Mouse (Mus musculus) frontal cortex, postnatal 10 days (tissue): ENCODE results near the gene 4930404N11Rik.

Source experiments
- DNase-seq, 2 experiments: peaks; one replicate each; pipeline ENCODE4 v3.0.0; 2022; ENCODE audit warnings: low spot score in 2 of 2, mixed read lengths in 1 of 2

The 4930404N11Rik gene

DNA sequence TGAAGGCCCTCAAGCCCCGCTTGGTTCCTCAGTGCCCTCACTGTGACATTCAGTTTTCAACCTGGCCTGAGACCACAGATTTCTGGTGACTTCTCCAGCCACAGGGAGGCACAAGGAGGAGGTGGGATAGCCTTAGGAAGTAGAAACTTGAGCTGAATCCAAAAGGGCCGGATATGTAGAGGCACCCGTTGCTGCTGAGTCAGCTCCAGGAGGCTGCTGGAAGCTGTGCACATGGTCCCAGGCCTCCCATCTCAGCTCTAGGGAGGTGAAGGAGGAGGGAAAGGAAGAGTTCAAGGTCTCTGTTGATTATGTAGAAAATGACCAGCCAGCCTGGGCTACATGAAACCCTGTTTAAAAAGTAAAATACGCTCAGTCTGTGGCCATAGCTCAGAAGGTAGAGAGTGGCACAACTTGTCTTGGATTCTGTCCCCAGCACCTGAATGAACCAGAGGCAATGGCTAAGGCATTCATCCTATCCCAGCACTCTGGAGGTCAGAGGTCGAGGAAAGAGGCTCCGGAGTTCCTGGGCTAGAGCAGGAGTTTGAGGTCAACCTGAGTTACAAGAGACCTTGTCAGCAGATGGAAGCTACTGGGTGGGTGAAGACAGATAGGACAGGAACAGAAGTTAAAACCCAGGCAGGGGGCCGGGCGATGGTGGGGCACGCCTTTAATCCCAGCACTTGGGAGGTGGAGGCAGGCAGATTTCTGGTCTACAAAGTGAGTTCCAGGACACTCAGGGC is 10.7 kb downstream of the 4930404N11Rik start:
- no peak for DNase-seq

- no peak for DNase-seq
Measured at GRCm38 (mm10) chr10:81351678-81352291, 13.8 kb downstream of the 4930404N11Rik start.

- peak; percentile 99 to 100 for DNase-seq
Measured at GRCm38 (mm10) chr10:81350351-81351063, 15.1 kb downstream of the 4930404N11Rik start, which contains the start of gene Hmg20b. Gene Hmg20b (minus strand): TSS chr10:81350480.

DNA sequence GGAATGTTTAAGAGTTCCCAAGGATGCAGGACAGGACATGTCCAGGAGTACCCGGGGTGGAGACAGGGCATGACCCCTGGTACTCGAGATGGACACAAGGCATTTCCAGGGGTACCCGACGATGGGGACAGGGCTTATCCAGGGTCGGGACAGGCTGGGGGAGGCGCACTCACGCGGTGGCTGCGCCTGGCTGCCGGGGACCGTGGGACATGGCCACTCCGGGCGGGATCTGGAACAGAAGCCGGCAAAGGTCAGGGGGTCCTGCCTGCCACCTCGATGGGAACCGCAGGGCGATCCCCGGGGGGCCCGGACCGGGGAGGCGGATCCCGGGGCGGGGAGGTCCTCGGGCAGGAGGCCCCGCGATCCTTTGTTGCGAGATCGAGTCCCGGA is 15.7 kb downstream of the 4930404N11Rik start:
- DNase-seq, result peak in 1 of 2 experiments; percentile 53

DNA sequence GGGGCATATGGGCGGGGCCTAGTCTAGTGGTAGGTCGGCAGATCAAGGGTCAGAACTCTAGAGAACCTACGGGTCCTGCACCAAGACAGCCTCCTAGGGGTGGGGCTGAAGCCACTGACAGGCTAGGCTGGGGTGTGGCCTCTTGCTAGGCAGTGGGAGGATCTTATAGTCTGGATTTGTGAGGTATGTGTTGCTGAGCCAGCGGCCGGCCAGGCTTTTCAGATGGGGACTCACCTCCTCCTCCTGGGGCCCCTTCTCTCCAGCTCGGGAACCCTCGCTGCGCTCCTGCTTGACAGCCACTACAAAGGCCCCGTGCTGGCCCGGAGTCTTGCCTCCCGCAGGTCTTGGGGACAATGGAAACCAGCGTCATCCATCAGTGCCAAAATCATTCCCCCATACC is 16.5 kb downstream of the 4930404N11Rik start:
- DNase-seq, result no peak

DNA sequence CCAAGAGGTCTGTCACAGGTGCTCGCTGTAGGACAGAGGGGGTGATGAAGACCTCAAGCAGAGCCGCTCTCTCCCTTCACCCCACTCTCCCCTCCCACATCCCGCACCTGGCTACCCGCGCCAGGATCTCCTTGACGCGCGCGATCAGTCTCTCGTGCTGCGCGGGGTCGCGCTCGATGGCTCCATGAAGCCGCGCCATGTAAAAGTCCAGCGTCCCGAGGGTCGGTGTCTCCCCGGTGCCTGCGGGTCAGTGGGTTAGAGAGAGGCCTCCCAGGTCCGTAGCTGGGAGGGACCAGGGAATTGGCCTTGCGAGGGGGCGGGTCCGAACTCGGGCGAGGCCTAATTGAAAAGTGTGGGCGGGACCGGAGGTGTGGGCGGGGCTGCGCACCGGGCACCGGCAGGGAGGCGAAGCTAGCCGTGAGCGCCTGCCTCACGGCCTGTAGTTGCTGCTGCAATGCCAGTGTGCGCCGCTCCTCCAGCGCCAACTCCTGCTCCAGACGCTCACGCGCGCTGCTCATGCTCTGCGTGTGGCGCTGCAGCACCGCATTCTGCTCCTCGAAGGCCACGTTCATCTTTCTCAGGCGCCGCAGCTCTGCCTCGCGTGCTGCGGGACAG is 19.1 kb downstream of the 4930404N11Rik start:
- DNase-seq, result peak in 1 of 2 experiments; percentile 58

DNA sequence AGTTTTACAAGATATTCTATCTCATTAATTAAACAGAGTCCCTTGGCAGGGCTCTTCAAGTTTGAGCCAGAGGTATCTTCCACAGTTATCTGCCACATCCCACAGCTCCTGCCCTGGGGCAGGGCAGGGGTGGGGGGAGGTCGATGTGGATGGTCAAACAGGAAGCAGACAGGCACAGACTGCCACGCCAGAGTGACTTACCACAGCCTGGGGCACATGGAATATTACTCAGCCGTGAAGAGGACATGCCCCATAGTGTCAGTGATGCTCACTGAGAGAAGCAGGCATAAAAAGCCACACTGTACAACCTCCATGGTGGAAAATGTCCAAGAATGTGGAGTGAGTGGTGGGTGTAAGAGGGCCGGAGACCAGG is 20.5 kb downstream of the 4930404N11Rik start:
- no peak for DNase-seq

DNA sequence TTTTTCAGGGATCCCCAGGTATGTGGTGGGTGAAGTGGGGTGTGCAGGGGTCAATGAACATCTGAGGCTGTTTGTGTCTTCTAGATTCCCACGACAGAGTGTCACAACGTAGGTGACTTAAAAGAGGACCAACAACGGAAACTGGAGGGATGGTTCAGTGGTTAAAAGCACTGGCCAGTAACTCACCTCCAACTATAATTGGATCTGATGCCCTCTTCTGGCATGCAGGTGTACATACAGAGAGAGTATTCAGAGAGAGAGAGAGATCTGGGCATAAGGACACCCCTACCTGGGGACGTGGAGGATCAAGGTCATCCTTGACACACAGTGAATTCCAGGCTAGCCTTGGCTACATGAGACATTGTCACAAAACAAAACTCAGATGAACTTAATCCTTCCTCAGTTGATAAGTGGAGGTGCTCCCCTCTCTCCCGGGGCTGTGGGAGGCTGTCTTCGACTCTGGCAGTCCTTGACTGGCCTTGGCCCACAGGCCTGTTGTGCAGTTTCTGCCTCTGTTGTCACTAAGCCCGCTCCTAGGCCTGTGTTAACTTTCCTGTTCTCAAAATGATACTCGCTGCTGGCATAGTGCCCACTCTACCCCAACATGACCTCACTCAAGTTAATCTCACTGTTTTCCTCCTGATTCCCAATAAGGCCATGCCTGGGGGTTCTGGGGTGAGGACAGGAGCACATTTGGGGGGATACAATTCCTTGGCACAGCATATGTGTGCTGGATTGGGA is 21.0 kb downstream of the 4930404N11Rik start:
- DNase-seq, result no peak

GRCm38 (mm10) chr10:81342686-81343505 is 22.7 kb downstream of the 4930404N11Rik start, which contains the start of gene Gipc3:
Gene Gipc3 (minus strand): TSS chr10:81343266.
- DNase-seq, result no peak

- DNase-seq, result peak in 1 of 2 experiments; percentile 41
Measured at GRCm38 (mm10) chr10:81341333-81341949, 24.2 kb downstream of the 4930404N11Rik start.

GRCm38 (mm10) chr10:81340551-81341332 is 24.9 kb downstream of the 4930404N11Rik start:
- DNase-seq, result no peak

DNA sequence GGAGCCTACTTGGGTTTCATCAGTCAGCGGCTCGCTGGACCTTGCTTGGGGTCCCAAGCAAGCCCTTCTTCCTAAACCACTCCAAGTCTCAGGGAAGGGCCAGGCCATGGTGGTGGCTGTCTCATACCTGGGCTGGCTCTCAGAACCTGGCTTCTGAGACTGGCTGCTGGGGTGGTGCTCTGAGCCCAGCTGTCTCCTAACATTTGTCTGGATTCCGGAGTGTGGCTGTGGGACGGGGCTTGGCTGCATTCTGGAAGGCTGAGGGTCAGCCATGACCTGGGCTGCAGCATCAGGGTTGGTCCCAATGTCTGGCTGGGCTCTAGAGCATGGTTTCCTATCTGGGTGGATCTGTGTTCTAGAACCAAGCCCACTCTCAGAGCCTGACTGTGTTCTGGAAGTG is 29.1 kb downstream of the 4930404N11Rik start:
- no peak for DNase-seq

- peak in 1 of 2 experiments; percentile 14 for DNase-seq
Measured at GRCm38 (mm10) chr10:81335393-81336340, 29.9 kb downstream of the 4930404N11Rik start.

DNA sequence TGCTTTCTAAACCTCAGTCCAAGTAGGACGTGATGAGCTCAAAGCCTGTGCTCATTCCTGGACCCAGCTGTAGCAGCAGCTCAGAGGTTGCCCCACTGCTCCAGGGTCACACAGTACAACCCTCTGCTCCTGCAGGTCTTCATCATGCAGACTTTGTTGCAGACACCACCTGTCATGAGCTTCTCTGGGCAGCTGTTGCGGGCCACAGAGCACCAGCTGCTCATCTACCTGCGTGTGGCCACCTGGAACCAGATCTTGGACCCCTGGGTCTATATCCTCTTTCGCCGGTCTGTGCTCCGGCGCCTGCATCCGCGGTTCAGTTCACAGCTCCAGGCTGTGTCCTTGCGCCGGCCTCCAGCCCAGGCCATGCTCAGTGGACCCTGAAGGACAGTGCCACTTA is 31.3 kb downstream of the 4930404N11Rik start:
- no peak for DNase-seq

DNA sequence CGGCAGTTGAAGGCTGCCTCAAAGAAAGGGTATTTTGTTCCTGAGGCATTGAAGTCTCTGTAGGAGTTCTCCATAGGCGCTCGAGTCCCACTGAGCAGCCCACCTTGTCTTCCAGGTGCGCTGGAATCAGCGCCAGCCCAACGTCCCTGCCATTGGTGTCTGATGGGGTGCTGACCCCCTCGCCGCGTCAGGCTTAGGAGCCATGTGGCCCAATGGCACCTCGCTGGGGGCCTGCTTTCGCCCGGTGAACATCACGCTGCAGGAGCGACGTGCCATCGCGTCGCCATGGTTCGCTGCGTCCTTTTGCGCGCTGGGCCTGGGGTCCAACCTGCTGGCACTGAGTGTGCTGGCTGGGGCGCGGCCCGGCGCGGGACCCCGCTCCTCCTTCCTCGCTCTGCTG is 33.3 kb downstream of the 4930404N11Rik start:
- DNase-seq, result no peak

DNA sequence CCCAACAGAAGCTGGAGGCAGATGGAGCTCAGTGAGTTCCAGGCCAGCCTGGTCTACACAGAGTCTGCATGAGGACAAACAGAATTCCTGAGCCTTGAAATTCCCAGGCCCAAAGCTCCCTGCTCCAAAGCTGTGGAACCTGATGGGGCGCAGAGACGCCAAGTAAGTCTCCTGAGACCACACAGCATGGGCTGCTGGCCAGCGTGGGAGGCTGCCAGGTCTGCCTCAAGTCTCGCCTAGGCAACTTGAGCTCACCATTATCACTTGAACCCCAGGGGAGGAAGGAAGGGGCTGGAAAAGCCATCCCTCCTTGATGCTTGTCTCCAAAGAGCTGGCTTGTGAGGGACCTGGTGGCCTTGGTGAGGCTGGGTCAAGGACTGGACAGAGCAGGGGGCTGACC is 35.6 kb downstream of the 4930404N11Rik start:
- DNase-seq, result no peak

- DNase-seq, result no peak
Measured at GRCm38 (mm10) chr10:81329194-81329975, 36.2 kb downstream of the 4930404N11Rik start.
